Mouse (Mus musculus) embryonic facial prominence, embryonic 12.5 days (tissue): ENCODE data around the gene Kntc1. TPM values are rescaled to one million over a fixed set of nuclear protein-coding genes. Genes with fewer than 3 reads are reported as not detected.

Experiments used
- ATAC-seq: fragments of 200-750 bp; cut with Nextera tagmentation; 2 replicates; pipeline ENCODE4 v1.8.0; 2017; ENCODE audit not compliant: insufficient number of reproducible peaks, insufficient read depth, low FRiP score, low TSS enrichment
- H3K27ac ChIP-seq: fragments of 300-500 bp; sonication (generic); 2 replicates; pipeline ENCODE4 v1.5.1; 2016; ENCODE audit warnings: mild to moderate bottlenecking
- H3K27me3 ChIP-seq: fragments of 300-500 bp; sonication (generic); 2 replicates; pipeline ENCODE4 v1.6.1; 2016; ENCODE audit warnings: mild to moderate bottlenecking, moderate library complexity
- H3K36me3 ChIP-seq: fragments of 300-500 bp; sonication (generic); 2 replicates; pipeline ENCODE4 v1.6.1; 2016; ENCODE audit warnings: mild to moderate bottlenecking
- H3K4me1 ChIP-seq: fragments of 300-500 bp; sonication (generic); 2 replicates; pipeline ENCODE4 v1.6.1; 2016
- H3K4me2 ChIP-seq: fragments of 300-500 bp; sonication (generic); replicated peaks from 2 replicates; pipeline ENCODE4 v1.6.1; 2016; ENCODE audit warnings: mild to moderate bottlenecking, moderate library complexity
- H3K4me3 ChIP-seq: fragments of 300-500 bp; sonication (generic); 2 replicates; pipeline ENCODE4 v1.5.1; 2016; ENCODE audit warnings: mild to moderate bottlenecking
- H3K9ac ChIP-seq: fragments of 300-500 bp; sonication (generic); 2 replicates; pipeline ENCODE4 v1.6.1; 2016; ENCODE audit warnings: mild to moderate bottlenecking, moderate library complexity
- H3K9me3 ChIP-seq: fragments of 300-500 bp; sonication (generic); 2 replicates; pipeline ENCODE4 v1.6.1; 2016; ENCODE audit warnings: mild to moderate bottlenecking, moderate library complexity
- WGBS: fragments of 180-500 bp; shearing (Covaris S2); methylation state at CpG from one replicate; pipeline ENCODE4 v1.1.7; 2016; 5-methylcytosine and 5-hydroxymethylcytosine counted together
- polyA plus RNA-seq: library from polyadenylated mRNA; unstranded; fragments of >200 nt; fragmentation: Nextera tagmentation; extraction: Ambion mirVana; gene quantifications from 2 replicates; pipeline ENCODE4 v1.2.1, GENCODE M21; 2016

Gene Kntc1
- polyA plus RNA-seq, 1 experiment from 2014 or later: 40.9 TPM

GRCm38 (mm10) chr5:123844316-123844715 is 94.8 kb downstream of the Kntc1 start:
- H3K27me3 ChIP-seq: no peaks in the 10 kb centered on the region
- no peaks in the 10 kb centered on the region for H3K36me3 ChIP-seq
- no peak for ATAC-seq
- no peaks in the 10 kb centered on the region for H3K4me1 ChIP-seq
- H3K9me3 ChIP-seq: no peaks in the 10 kb centered on the region
- no peak overlapping the region for H3K4me2 ChIP-seq
- H3K4me3 ChIP-seq: no peak overlapping the region
- no peak overlapping the region for H3K9ac ChIP-seq
- 92% methylated on average over 14 of the region's 14 CpGs for WGBS
- no peak overlapping the region for H3K27ac ChIP-seq

- Histone ChIP-seq H3K4me1 (peaks cover 5% of the 10 kb centered on the region; the same call in 1 of the 2 replicates), H3K36me3 (no peaks in the 10 kb centered on the region), H3K9me3 (no peaks in the 10 kb centered on the region), H3K9ac (no peak overlapping the region), H3K27ac (no peak overlapping the region), H3K4me2 (no peak overlapping the region), H3K27me3 (no peaks in the 10 kb centered on the region), H3K4me3 (no peak overlapping the region)
- WGBS: 40% methylated on average over 2 of the region's 2 CpGs
- ATAC-seq: no peak
Observed at GRCm38 (mm10) chr5:123851398-123851797, 101.9 kb downstream of the Kntc1 start.

- Histone ChIP-seq H3K4me3 (no peak overlapping the region), H3K9me3 (no peaks in the 10 kb centered on the region), H3K4me2 (no peak overlapping the region), H3K9ac (no peak overlapping the region), H3K27me3 (no peaks in the 10 kb centered on the region), H3K36me3 (no peaks in the 10 kb centered on the region), H3K4me1 (peaks cover 5% of the 10 kb centered on the region; the same call in 1 of the 2 replicates), H3K27ac (no peak overlapping the region)
- no peak for ATAC-seq
- WGBS: 88% methylated on average over 11 of the region's 11 CpGs
Observed at GRCm38 (mm10) chr5:123853877-123854504, 104.5 kb downstream of the Kntc1 start.

- no peaks in the 10 kb centered on the region for H3K36me3 ChIP-seq
- 90% methylated on average over 9 of the region's 9 CpGs for WGBS
- H3K4me2 ChIP-seq: no peak overlapping the region
- no peak overlapping the region for H3K4me3 ChIP-seq
- no peaks in the 10 kb centered on the region for H3K9me3 ChIP-seq
- ATAC-seq: no peak
- H3K27ac ChIP-seq: no peak overlapping the region
- no peak overlapping the region for H3K9ac ChIP-seq
- peaks cover 9% of the 10 kb centered on the region; the same call in 1 of the 2 replicates for H3K4me1 ChIP-seq
- no peaks in the 10 kb centered on the region for H3K27me3 ChIP-seq
Observed at GRCm38 (mm10) chr5:123854511-123854910, 105.0 kb downstream of the Kntc1 start.

- ATAC-seq: no peak
- H3K4me2 ChIP-seq: no peak overlapping the region
- no peak overlapping the region for H3K4me3 ChIP-seq
- H3K27ac ChIP-seq: no peak overlapping the region
- no peaks in the 10 kb centered on the region for H3K9me3 ChIP-seq
- H3K4me1 ChIP-seq: 0 out of 2 replicates have a peak, but pooled peaks cover 5% of the 10 kb centered on the region
- no peak overlapping the region for H3K9ac ChIP-seq
- no peaks in the 10 kb centered on the region for H3K36me3 ChIP-seq
- no peaks in the 10 kb centered on the region for H3K27me3 ChIP-seq
- 61% methylated on average over 11 of the region's 11 CpGs for WGBS
Observed at GRCm38 (mm10) chr5:123858798-123859197, 109.3 kb downstream of the Kntc1 start.

GRCm38 (mm10) chr5:123862374-123863350 is 113.1 kb downstream of the Kntc1 start:
- Histone ChIP-seq H3K4me1 (0 out of 2 replicates have a peak, but pooled peaks cover 5% of the 10 kb centered on the region), H3K4me2 (no peak overlapping the region), H3K4me3 (no peak overlapping the region), H3K9ac (no peak overlapping the region), H3K9me3 (no peaks in the 10 kb centered on the region), H3K36me3 (no peaks in the 10 kb centered on the region), H3K27ac (no peak overlapping the region), H3K27me3 (no peaks in the 10 kb centered on the region)
- ATAC-seq: no peak
- 82% methylated on average over 15 of the region's 15 CpGs for WGBS

- Histone ChIP-seq H3K9me3 (no peaks in the 10 kb centered on the region), H3K36me3 (no peaks in the 10 kb centered on the region), H3K4me3 (no peak overlapping the region), H3K4me2 (no peak overlapping the region), H3K27me3 (no peaks in the 10 kb centered on the region), H3K4me1 (0 out of 2 replicates have a peak, but pooled peaks cover 5% of the 10 kb centered on the region), H3K9ac (no peak overlapping the region), H3K27ac (no peak overlapping the region)
- WGBS: 86% methylated on average over 14 of the region's 14 CpGs
- ATAC-seq: no peak
Observed at GRCm38 (mm10) chr5:123863934-123864333, 114.4 kb downstream of the Kntc1 start.

- Histone ChIP-seq H3K36me3 (no peaks in the 10 kb centered on the region), H3K27me3 (no peaks in the 10 kb centered on the region), H3K9ac (no peak within 1 kb of the TSS), H3K9me3 (no peaks in the 10 kb centered on the region), H3K4me1 (no peaks in the 10 kb centered on the region), H3K4me2 (no peak within 1 kb of the TSS), H3K27ac (no peak within 1 kb of the TSS), H3K4me3 (no peak within 1 kb of the TSS)
- no peak for ATAC-seq
- 79% methylated on average over 12 of the region's 12 CpGs for WGBS
Observed at GRCm38 (mm10) chr5:123865365-123865764, 115.8 kb downstream of the Kntc1 start, which contains the start of gene Hcar2. Hcar2 (minus strand) TSS chr5:123865499.

GRCm38 (mm10) chr5:123866457-123866856 is 116.9 kb downstream of the Kntc1 start:
- no peaks in the 10 kb centered on the region for H3K4me1 ChIP-seq
- no peak for ATAC-seq
- H3K4me2 ChIP-seq: no peak overlapping the region
- no peak overlapping the region for H3K9ac ChIP-seq
- H3K36me3 ChIP-seq: no peaks in the 10 kb centered on the region
- no peak overlapping the region for H3K27ac ChIP-seq
- H3K4me3 ChIP-seq: no peak overlapping the region
- no peaks in the 10 kb centered on the region for H3K9me3 ChIP-seq
- WGBS: 81% methylated on average over 4 of the region's 4 CpGs
- H3K27me3 ChIP-seq: no peaks in the 10 kb centered on the region

- Histone ChIP-seq H3K9me3 (no peaks in the 10 kb centered on the region), H3K4me2 (no peak overlapping the region), H3K27ac (no peak overlapping the region), H3K36me3 (no peaks in the 10 kb centered on the region), H3K4me1 (no peaks in the 10 kb centered on the region), H3K4me3 (no peak overlapping the region), H3K9ac (no peak overlapping the region), H3K27me3 (no peaks in the 10 kb centered on the region)
- WGBS: 79% methylated on average over 4 of the region's 4 CpGs
- no peak for ATAC-seq
Observed at GRCm38 (mm10) chr5:123869615-123870014, 120.1 kb downstream of the Kntc1 start.
